Mouse (Mus musculus) ES-E14 (cell line): ENCODE results near the gene Tmem131. TPM values are rescaled to one million over a fixed set of nuclear protein-coding genes. Genes with fewer than 3 reads are reported as not detected.
A peak's percentile ranks its signal among the peaks of the same experiment; 100 is the strongest.

Experiments used
- DNase-seq: peaks from one replicate; pipeline ENCODE4 v3.0.0-alpha.2; 2013; ENCODE audit warnings: low read depth, low spot score
- H3K27ac ChIP-seq: 2 replicates; pipeline ENCODE4 v1.5.1; 2012; ENCODE audit warnings: low read depth, mild to moderate bottlenecking, low read length, moderate library complexity, mixed read lengths; ENCODE audit not compliant: poor library complexity, insufficient read depth, severe bottlenecking
- H3K36me3 ChIP-seq: 2 replicates; pipeline ENCODE4 v1.6.1; 2012; ENCODE audit warnings: mild to moderate bottlenecking, low read length, moderate library complexity, mixed read lengths; ENCODE audit not compliant: control insufficient read depth, poor library complexity, insufficient read depth, severe bottlenecking
- H3K4me1 ChIP-seq, 2 experiments: fragments of 150-350 bp in 1 of 2; sonication (generic) in 1 of 2; 2 replicates each; pipeline ENCODE4 v1.6.1; 2012; ENCODE audit warnings: low read length in 2 of 2, mild to moderate bottlenecking in 1 of 2, mixed read lengths in 1 of 2; ENCODE audit not compliant: control insufficient read depth in 2 of 2, insufficient read depth in 2 of 2, poor library complexity in 1 of 2
- H3K4me3 ChIP-seq, 2 experiments: fragments of 150-350 bp in 1 of 2; sonication (generic) in 1 of 2; 2 replicates each; pipeline ENCODE4 v1.5.1; 2012; ENCODE audit warnings: low read length in 2 of 2, low read depth in 1 of 2, mild to moderate bottlenecking in 1 of 2, mixed read lengths in 1 of 2; ENCODE audit not compliant: insufficient read depth in 1 of 2, poor library complexity in 1 of 2, severe bottlenecking in 1 of 2
- H3K9ac ChIP-seq: 2 replicates; pipeline ENCODE4 v1.6.1; 2012; ENCODE audit warnings: low read depth, mild to moderate bottlenecking, low read length, mixed read lengths; ENCODE audit not compliant: poor library complexity, insufficient read depth, severe bottlenecking
- H3K9me3 ChIP-seq: fragments of 150-350 bp; sonication (generic); 2 replicates; pipeline ENCODE4 v1.6.1; 2012; ENCODE audit warnings: low read depth, mild to moderate bottlenecking, low read length; ENCODE audit not compliant: control insufficient read depth, insufficient read depth
- CHD2 ChIP-seq: IDR thresholded peaks from 2 replicates; pipeline ENCODE4 v1.6.1; 2014; ENCODE audit warnings: mild to moderate bottlenecking, low read depth, low read length, inconsistent platforms
- HCFC1 ChIP-seq: IDR thresholded peaks from 2 replicates; pipeline ENCODE4 v1.6.1; 2012; ENCODE audit warnings: low read length, inconsistent platforms, borderline replicate concordance; ENCODE audit not compliant: insufficient read depth
- MAFK ChIP-seq: IDR thresholded peaks from 2 replicates; pipeline ENCODE4 v1.6.1; 2014; ENCODE audit warnings: mild to moderate bottlenecking, low read depth, low read length, inconsistent platforms; ENCODE audit not compliant: insufficient read depth
- ZC3H11A ChIP-seq: IDR thresholded peaks from 2 replicates; pipeline ENCODE4 v1.6.1; 2012; ENCODE audit warnings: low read depth, mild to moderate bottlenecking, inconsistent platforms, low read length, borderline replicate concordance
- ZNF384 ChIP-seq: IDR thresholded peaks from 2 replicates; pipeline ENCODE4 v1.6.1; 2012; ENCODE audit warnings: low read depth, low read length, inconsistent platforms
- in situ Hi-C, 2 experiments: fragments of 600-800 bp; cut with MboI; formaldehyde crosslinking; loops; one replicate each; pipeline ENCODE4 v1.15.1; 2025; ENCODE audit warnings: low sequenced_read_pairs in 2 of 2, inconsistent platforms in 1 of 2; ENCODE audit not compliant: unreplicated experiment in 2 of 2
- total RNA-seq: library from RNA; depleted of rRNA; stranded (reverse); fragments of 300-350 nt; gene quantifications from 2 replicates; pipeline ENCODE4 v1.2.3, GENCODE M21; 2012

Tmem131 gene
- total RNA-seq, 1 experiment: 73.1 TPM

- no peak for DNase-seq
- Histone ChIP-seq H3K27ac (no peak overlapping the region), H3K4me1 (peaks cover 2 to 22% of the 10 kb centered on the region in 2 experiments), H3K9me3 (no peaks in the 10 kb centered on the region), H3K36me3 (no peaks in the 10 kb centered on the region), H3K9ac (no peak overlapping the region), H3K4me3 (no peak overlapping the region)
- TF ChIP-seq CHD2 (no peak), MAFK (no peak), HCFC1 (no peak), ZNF384 (no peak), ZC3H11A (no peak)
- in situ Hi-C loops: no loop called here
These were observed 171.1 kb downstream of the Tmem131 start for GRCm38 (mm10) chr1:36772198-36772934.

- H3K4me3 ChIP-seq: peak overlapping the region; percentile 61 to 70
These were observed 172.5 kb downstream of the Tmem131 start for GRCm38 (mm10) chr1:36770998-36771397.

GRCm38 (mm10) chr1:36769951-36770350, 173.5 kb downstream of the Tmem131 start:
- TF ChIP-seq MAFK: no peak
- no peak for TF ChIP-seq ZNF384
- TF ChIP-seq CHD2: no peak
- TF ChIP-seq HCFC1: no peak
- no peak for TF ChIP-seq ZC3H11A
- in situ Hi-C loops: no loop called here

More at GRCm38 (mm10) chr1:36770998-36771397, 172.5 kb downstream of the Tmem131 start:
- TF ChIP-seq MAFK (no peak), ZC3H11A (no peak), ZNF384 (no peak), HCFC1 (no peak), CHD2 (no peak)
- Histone ChIP-seq H3K9me3 (no peaks in the 10 kb centered on the region), H3K4me1 (peaks cover 2 to 24% of the 10 kb centered on the region in 2 experiments), H3K27ac (no peak overlapping the region), H3K36me3 (no peaks in the 10 kb centered on the region), H3K9ac (peak overlapping the region; percentile 69)
- in situ Hi-C loops: no loop called here
- DNase-seq: peak; percentile 75

GRCm38 (mm10) chr1:36768786-36769185, 174.7 kb downstream of the Tmem131 start:
- in situ Hi-C loops: no loop called here
- TF ChIP-seq MAFK (no peak), ZNF384 (no peak), CHD2 (no peak), HCFC1 (no peak), ZC3H11A (no peak)
- peaks cover 2 to 24% of the 10 kb centered on the region in 2 experiments for H3K4me1 ChIP-seq
- H3K27ac ChIP-seq: no peak overlapping the region
- H3K9ac ChIP-seq: no peak overlapping the region
- no peak for DNase-seq
- H3K4me3 ChIP-seq: no peak overlapping the region
- no peaks in the 10 kb centered on the region for H3K36me3 ChIP-seq
- H3K9me3 ChIP-seq: no peaks in the 10 kb centered on the region

More at GRCm38 (mm10) chr1:36769951-36770350, 173.5 kb downstream of the Tmem131 start:
- Histone ChIP-seq H3K4me1 (peaks cover 2 to 24% of the 10 kb centered on the region in 2 experiments), H3K27ac (no peak overlapping the region), H3K4me3 (no peak overlapping the region), H3K9me3 (no peaks in the 10 kb centered on the region), H3K9ac (no peak overlapping the region), H3K36me3 (no peaks in the 10 kb centered on the region)
- no peak for DNase-seq
